Mouse (Mus musculus): ENCODE results near the gene Dct. TPM values are rescaled to one million over a fixed set of nuclear protein-coding genes. Genes with fewer than 3 reads are reported as not detected.

Dct gene
- polyA plus RNA-seq, 1 experiment from 2014 or later, result 6.0 TPM

GRCm38 (mm10) chr14:118051396-118051795 is 648 bp downstream of the Dct start:
- no peak overlapping the region for H3K9ac ChIP-seq (replicated peaks; ENCODE audit: low read length)
- no peaks in the 10 kb centered on the region for H3K9me3 ChIP-seq (replicated peaks; ENCODE audit: control insufficient read depth, low read length)
- H3K27me3 ChIP-seq (ENCODE audit: control insufficient read depth, insufficient read depth, low read length), result no peaks in the 10 kb centered on the region
- no peak for DNase-seq (ENCODE audit: low spot score)
- no peaks in the 10 kb centered on the region for H3K36me3 ChIP-seq (replicated peaks; ENCODE audit: control insufficient read depth, insufficient read depth, low read depth, low read length)
- WGBS, result 80% methylated on average over 11 of the region's 11 CpGs
- H3K4me2 ChIP-seq (ENCODE audit: low read depth, low read length), result no peak overlapping the region
- H3K4me1 ChIP-seq (ENCODE audit: control insufficient read depth, insufficient read depth, low read length), result no peaks in the 10 kb centered on the region
- no peak overlapping the region for H3K27ac ChIP-seq (replicated peaks; ENCODE audit: low read depth, low read length)
- H3K4me3 ChIP-seq (ENCODE audit: low read depth, low read length), result no peak overlapping the region
- ATAC-seq (replicated peaks; ENCODE audit: insufficient number of reproducible peaks, low FRiP score, low TSS enrichment, low read depth), result no peak; the same call in 1 of the 2 replicates

DNA sequence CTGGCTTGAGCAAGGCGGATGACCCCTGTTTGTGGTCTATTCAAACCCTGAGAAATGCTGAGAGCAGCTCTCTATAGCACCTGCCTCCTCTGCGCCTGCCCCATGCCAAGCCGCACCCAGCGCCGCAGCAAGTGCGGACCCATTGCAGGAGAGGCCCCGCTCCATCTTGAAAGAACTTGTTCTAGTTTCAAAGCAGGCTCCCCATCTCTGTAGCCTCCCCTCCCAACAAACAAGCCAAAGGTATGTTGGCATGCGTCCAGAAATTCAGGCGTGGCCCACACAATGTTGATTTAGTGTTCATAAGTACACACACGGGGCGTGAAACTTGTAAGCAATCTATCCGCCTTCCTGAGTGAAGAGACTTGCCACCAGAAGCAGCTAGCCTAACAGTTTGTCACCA is 1.1 kb downstream of the Dct start:
- Histone ChIP-seq H3K9ac (replicated peaks; ENCODE audit: low read length) (no peak overlapping the region), H3K27me3 (ENCODE audit: control insufficient read depth, insufficient read depth, low read length) (no peaks in the 10 kb centered on the region), H3K4me2 (ENCODE audit: low read depth, low read length) (no peak overlapping the region), H3K4me1 (ENCODE audit: control insufficient read depth, insufficient read depth, low read length) (no peaks in the 10 kb centered on the region), H3K36me3 (replicated peaks; ENCODE audit: control insufficient read depth, insufficient read depth, low read depth, low read length) (no peaks in the 10 kb centered on the region), H3K27ac (replicated peaks; ENCODE audit: low read depth, low read length) (no peak overlapping the region), H3K4me3 (ENCODE audit: low read depth, low read length) (no peak overlapping the region), H3K9me3 (replicated peaks; ENCODE audit: control insufficient read depth, low read length) (no peaks in the 10 kb centered on the region)
- no peak for ATAC-seq (replicated peaks; ENCODE audit: insufficient number of reproducible peaks, low FRiP score, low TSS enrichment, low read depth)
- 86% methylated on average over 12 of the region's 12 CpGs for WGBS
- DNase-seq (ENCODE audit: low spot score), result peak; percentile 6

- DNase-seq (ENCODE audit: low spot score) (no peak), ATAC-seq (replicated peaks; ENCODE audit: insufficient number of reproducible peaks, low FRiP score, low TSS enrichment, low read depth) (no peak)
- Histone ChIP-seq H3K36me3 (replicated peaks; ENCODE audit: control insufficient read depth, insufficient read depth, low read depth, low read length) (no peaks in the 10 kb centered on the region), H3K9me3 (replicated peaks; ENCODE audit: control insufficient read depth, low read length) (no peaks in the 10 kb centered on the region), H3K27ac (replicated peaks; ENCODE audit: low read depth, low read length) (no peak overlapping the region), H3K4me1 (ENCODE audit: control insufficient read depth, insufficient read depth, low read length) (no peaks in the 10 kb centered on the region), H3K4me2 (ENCODE audit: low read depth, low read length) (no peak overlapping the region), H3K4me3 (ENCODE audit: low read depth, low read length) (no peak overlapping the region), H3K9ac (replicated peaks; ENCODE audit: low read length) (no peak overlapping the region), H3K27me3 (ENCODE audit: control insufficient read depth, insufficient read depth, low read length) (no peaks in the 10 kb centered on the region)
- 89% methylated on average over 10 of the region's 10 CpGs for WGBS
These were observed 1.6 kb downstream of the Dct start for GRCm38 (mm10) chr14:118050431-118050830.

- no peaks in the 10 kb centered on the region for H3K9me3 ChIP-seq (replicated peaks; ENCODE audit: control insufficient read depth, low read length)
- no peak overlapping the region for H3K9ac ChIP-seq (replicated peaks; ENCODE audit: low read length)
- H3K27me3 ChIP-seq (ENCODE audit: control insufficient read depth, insufficient read depth, low read length), result no peaks in the 10 kb centered on the region
- no peak overlapping the region for H3K4me2 ChIP-seq (ENCODE audit: low read depth, low read length)
- WGBS, result 76% methylated on average over 12 of the region's 12 CpGs
- DNase-seq (ENCODE audit: low spot score), result no peak
- no peak overlapping the region for H3K27ac ChIP-seq (replicated peaks; ENCODE audit: low read depth, low read length)
- no peaks in the 10 kb centered on the region for H3K36me3 ChIP-seq (replicated peaks; ENCODE audit: control insufficient read depth, insufficient read depth, low read depth, low read length)
- H3K4me3 ChIP-seq (ENCODE audit: low read depth, low read length), result no peak overlapping the region
- no peaks in the 10 kb centered on the region for H3K4me1 ChIP-seq (ENCODE audit: control insufficient read depth, insufficient read depth, low read length)
- ATAC-seq (replicated peaks; ENCODE audit: insufficient number of reproducible peaks, low FRiP score, low TSS enrichment, low read depth), result no peak
These were observed 2.3 kb downstream of the Dct start for GRCm38 (mm10) chr14:118049648-118050238.

- Histone ChIP-seq H3K27ac (replicated peaks; ENCODE audit: low read depth, low read length) (no peak overlapping the region), H3K9ac (replicated peaks; ENCODE audit: low read length) (no peak overlapping the region), H3K36me3 (replicated peaks; ENCODE audit: control insufficient read depth, insufficient read depth, low read depth, low read length) (no peaks in the 10 kb centered on the region), H3K4me2 (ENCODE audit: low read depth, low read length) (no peak overlapping the region), H3K9me3 (replicated peaks; ENCODE audit: control insufficient read depth, low read length) (no peaks in the 10 kb centered on the region), H3K4me3 (ENCODE audit: low read depth, low read length) (no peak overlapping the region), H3K27me3 (ENCODE audit: control insufficient read depth, insufficient read depth, low read length) (no peaks in the 10 kb centered on the region), H3K4me1 (ENCODE audit: control insufficient read depth, insufficient read depth, low read length) (no peaks in the 10 kb centered on the region; the same call in 1 of the 2 replicates)
- DNase-seq (ENCODE audit: low spot score) (peak; percentile 28), ATAC-seq (replicated peaks; ENCODE audit: insufficient number of reproducible peaks, low FRiP score, low TSS enrichment, low read depth) (no peak)
- WGBS, result 79% methylated on average over 17 of the region's 17 CpGs
These were observed 9.1 kb downstream of the Dct start for GRCm38 (mm10) chr14:118042963-118043362.

- Histone ChIP-seq H3K4me2 (ENCODE audit: low read depth, low read length) (no peak overlapping the region), H3K9me3 (replicated peaks; ENCODE audit: control insufficient read depth, low read length) (no peaks in the 10 kb centered on the region), H3K36me3 (replicated peaks; ENCODE audit: control insufficient read depth, insufficient read depth, low read depth, low read length) (no peaks in the 10 kb centered on the region), H3K4me1 (ENCODE audit: control insufficient read depth, insufficient read depth, low read length) (no peaks in the 10 kb centered on the region; the same call in 1 of the 2 replicates), H3K27ac (replicated peaks; ENCODE audit: low read depth, low read length) (no peak overlapping the region), H3K4me3 (ENCODE audit: low read depth, low read length) (no peak overlapping the region), H3K9ac (replicated peaks; ENCODE audit: low read length) (no peak overlapping the region), H3K27me3 (ENCODE audit: control insufficient read depth, insufficient read depth, low read length) (no peaks in the 10 kb centered on the region)
- WGBS, result 66% methylated on average over 18 of the region's 18 CpGs
- no peak for ATAC-seq (replicated peaks; ENCODE audit: insufficient number of reproducible peaks, low FRiP score, low TSS enrichment, low read depth)
- DNase-seq (ENCODE audit: low spot score), result peak; percentile 50
These were observed 9.8 kb downstream of the Dct start for GRCm38 (mm10) chr14:118042066-118042762.

- H3K4me1 ChIP-seq (ENCODE audit: control insufficient read depth, insufficient read depth, low read length), result no peaks in the 10 kb centered on the region; the same call in 1 of the 2 replicates
- no peak overlapping the region for H3K4me2 ChIP-seq (ENCODE audit: low read depth, low read length)
- H3K27me3 ChIP-seq (ENCODE audit: control insufficient read depth, insufficient read depth, low read length), result no peaks in the 10 kb centered on the region
- no peaks in the 10 kb centered on the region for H3K9me3 ChIP-seq (replicated peaks; ENCODE audit: control insufficient read depth, low read length)
- no peaks in the 10 kb centered on the region for H3K36me3 ChIP-seq (replicated peaks; ENCODE audit: control insufficient read depth, insufficient read depth, low read depth, low read length)
- 86% methylated on average over 7 of the region's 7 CpGs for WGBS
- H3K4me3 ChIP-seq (ENCODE audit: low read depth, low read length), result no peak overlapping the region
- H3K27ac ChIP-seq (replicated peaks; ENCODE audit: low read depth, low read length), result no peak overlapping the region
- DNase-seq (ENCODE audit: low spot score) (no peak), ATAC-seq (replicated peaks; ENCODE audit: insufficient number of reproducible peaks, low FRiP score, low TSS enrichment, low read depth) (no peak)
- no peak overlapping the region for H3K9ac ChIP-seq (replicated peaks; ENCODE audit: low read length)
These were observed 11.3 kb downstream of the Dct start for GRCm38 (mm10) chr14:118040550-118041250.

- no peak overlapping the region for H3K4me3 ChIP-seq (ENCODE audit: low read depth, low read length)
- no peaks in the 10 kb centered on the region; the same call in 1 of the 2 replicates for H3K4me1 ChIP-seq (ENCODE audit: control insufficient read depth, insufficient read depth, low read length)
- H3K9ac ChIP-seq (replicated peaks; ENCODE audit: low read length), result no peak overlapping the region
- no peaks in the 10 kb centered on the region for H3K27me3 ChIP-seq (ENCODE audit: control insufficient read depth, insufficient read depth, low read length)
- no peak overlapping the region for H3K4me2 ChIP-seq (ENCODE audit: low read depth, low read length)
- no peak for DNase-seq (ENCODE audit: low spot score)
- H3K36me3 ChIP-seq (replicated peaks; ENCODE audit: control insufficient read depth, insufficient read depth, low read depth, low read length), result no peaks in the 10 kb centered on the region
- H3K27ac ChIP-seq (replicated peaks; ENCODE audit: low read depth, low read length), result no peak overlapping the region
- H3K9me3 ChIP-seq (replicated peaks; ENCODE audit: control insufficient read depth, low read length), result no peaks in the 10 kb centered on the region
- no peak for ATAC-seq (replicated peaks; ENCODE audit: insufficient number of reproducible peaks, low FRiP score, low TSS enrichment, low read depth)
- 90% methylated on average over 3 of the region's 3 CpGs for WGBS
These were observed 13.0 kb downstream of the Dct start for GRCm38 (mm10) chr14:118039074-118039473.

Measured in embryonic facial prominence, embryonic 11.5 days (tissue).